Mouse (Mus musculus): ENCODE data around the gene Gpr21.

DNA sequence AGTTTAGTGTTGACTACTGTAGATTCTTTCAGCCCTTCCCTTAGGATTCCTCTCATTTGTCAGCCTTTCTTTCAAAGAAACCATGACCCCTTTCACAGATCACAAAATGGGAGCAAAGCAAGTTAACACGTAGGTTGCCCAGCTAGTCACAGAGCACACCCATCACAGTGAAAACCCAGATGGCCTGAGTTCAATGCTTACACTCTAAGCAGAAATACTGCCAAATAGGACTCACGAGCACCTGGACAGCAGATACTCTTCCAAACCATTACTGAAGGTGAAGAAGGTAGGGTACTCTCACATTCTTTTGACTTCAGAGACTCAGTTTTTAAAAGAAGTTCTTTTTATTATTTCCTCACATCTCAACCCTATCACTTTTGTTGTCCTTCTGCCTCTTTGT, 40.2 kb downstream of the Gpr21 start:
- TF ChIP-seq TAL1 (IDR thresholded peaks at IDR 0.05; ENCODE audit: low read length) = no peak
- TF ChIP-seq GATA1 (IDR thresholded peaks at IDR 0.05; ENCODE audit: low read length) = no peak
